ENCODE assay signal across 25 mouse cellular contexts in genomic region chr5:30571820-30572219, GRCm38 (mm10). TPM values are rescaled to one million over a fixed set of nuclear protein-coding genes. Genes with fewer than 3 reads are reported as not detected.
DNase-seq lines count a peak whose midpoint lies in the region; ATAC-seq and TF ChIP-seq lines count a peak whose summit lies in the region.
"Had no signal": no experiment of that assay in that cellular context is flagged by ENCODE, and none has a peak within 500 bp of the region (broad histone marks: within the 10 kb centered on the region; RNA-seq: fewer than 3 reads in every experiment).

No protein-coding gene starts in this region.

- H3K36me3 ChIP-seq in heart, adult 2 months (ENCODE audit: control insufficient read depth, insufficient read depth, low read length) = no peaks in the 10 kb centered on the region
- H3K36me3 ChIP-seq in heart, embryonic 13.5 days = no peaks in the 10 kb centered on the region
- H3K36me3 ChIP-seq in heart, embryonic 14.5 days (ENCODE audit: control insufficient read depth, insufficient read depth, low read length) = no peaks in the 10 kb centered on the region
- H3K36me3 ChIP-seq in heart, postnatal 0 days (replicated peaks; ENCODE audit: control insufficient read depth, insufficient read depth, low read length) = no peaks in the 10 kb centered on the region
- H3K36me3 ChIP-seq: embryonic facial prominence, embryonic 12.5 days; hindbrain, embryonic 10.5 days; kidney, embryonic 15.5 days had no signal

- no peak for TF ChIP-seq POLR2A in heart, adult 2 months (IDR thresholded peaks at IDR 0.05; ENCODE audit: insufficient read depth, low read depth, low read length)

- H3K4me1 ChIP-seq in heart, adult 2 months (ENCODE audit: control insufficient read depth, insufficient read depth, low read length) = peaks cover 3% of the 10 kb centered on the region; the same call in 1 of the 2 replicates
- peaks cover 50% of the 10 kb centered on the region for H3K4me1 ChIP-seq in heart, embryonic 13.5 days
- H3K4me1 ChIP-seq in heart, embryonic 14.5 days (ENCODE audit: control insufficient read depth in 2 of 2, insufficient read depth in 2 of 2, low read length in 2 of 2) = peaks cover 19 to 32% of the 10 kb centered on the region in 2 experiments
- H3K4me1 ChIP-seq in heart, postnatal 0 days (ENCODE audit: control insufficient read depth, insufficient read depth) = peaks cover 20% of the 10 kb centered on the region
- H3K4me1 ChIP-seq: embryonic facial prominence, embryonic 12.5 days; hindbrain, embryonic 10.5 days; kidney, embryonic 15.5 days had no signal

- H3K4me3 ChIP-seq in heart, adult 2 months = no peak overlapping the region
- H3K4me3 ChIP-seq in heart, embryonic 13.5 days = no peak overlapping the region
- H3K4me3 ChIP-seq in heart, embryonic 14.5 days (ENCODE audit: control insufficient read depth in 1 of 2, insufficient read depth in 1 of 2, low read depth in 1 of 2, low read length in 2 of 2) = no peak overlapping the region
- H3K4me3 ChIP-seq in heart, postnatal 0 days (ENCODE audit: low read depth, low read length) = no peak overlapping the region
- H3K4me3 ChIP-seq: embryonic facial prominence, embryonic 12.5 days; hindbrain, embryonic 10.5 days; kidney, embryonic 15.5 days had no signal

- no peak for TF ChIP-seq CTCF in heart, adult 2 months (IDR thresholded peaks at IDR 0.05)
- TF ChIP-seq CTCF in heart, postnatal 0 days (IDR thresholded peaks at IDR 0.05; ENCODE audit: low read depth) = no peak

- H3K9me3 ChIP-seq in heart, embryonic 13.5 days = 0 out of 2 replicates have a peak, but pooled peaks cover 3% of the 10 kb centered on the region
- H3K9me3 ChIP-seq in heart, embryonic 14.5 days (ENCODE audit: control insufficient read depth, low read length) = peaks cover 4% of the 10 kb centered on the region; the same call in 1 of the 2 replicates
- H3K9me3 ChIP-seq in heart, postnatal 0 days (replicated peaks; ENCODE audit: control insufficient read depth, low read length) = no peaks in the 10 kb centered on the region
- H3K9me3 ChIP-seq: embryonic facial prominence, embryonic 12.5 days; hindbrain, embryonic 10.5 days; kidney, embryonic 15.5 days had no signal

- no peak for TF ChIP-seq EP300 in heart, adult 2 months (IDR thresholded peaks at IDR 0.05; ENCODE audit: insufficient read depth, low read depth, low read length)
- 0 out of 2 replicates have a peak, but pooled peaks have one; percentile 16 for TF ChIP-seq EP300 in heart, postnatal 0 days (IDR thresholded peaks at IDR 0.05; ENCODE audit: low read depth)

- no peaks in the 10 kb centered on the region for H3K27me3 ChIP-seq in heart, adult 2 months (ENCODE audit: control insufficient read depth, insufficient read depth, low read length)
- H3K27me3 ChIP-seq in heart, embryonic 13.5 days (replicated peaks) = no peaks in the 10 kb centered on the region
- H3K27me3 ChIP-seq in heart, embryonic 14.5 days (ENCODE audit: control insufficient read depth, insufficient read depth, low read length) = no peaks in the 10 kb centered on the region
- no peaks in the 10 kb centered on the region for H3K27me3 ChIP-seq in heart, postnatal 0 days (ENCODE audit: control insufficient read depth, insufficient read depth, low read length)
- H3K27me3 ChIP-seq: embryonic facial prominence, embryonic 12.5 days; kidney, embryonic 15.5 days had no signal

- intact Hi-C loops in heart, adult 2 months (cut with DNase I) = loop anchor here (2.0 to 5.0 kb wide), 2 partner anchors 50 to 63 kb away; no protein-coding TSS in a partner anchor
- intact Hi-C loops in heart, postnatal 25 days (cut with DNase I) = no loop called here

- no peak for DNase-seq in heart, adult 2 months
- no peak for DNase-seq in heart, adult 9 months (ENCODE audit: low spot score in 2 of 2)
- no peak for DNase-seq in heart, postnatal 25 days (ENCODE audit: low spot score)
- DNase-seq in heart, postnatal 0 days (ENCODE audit: low spot score) = no peak
- DNase-seq in spleen, adult 18-20 months = no peak
- no peak for DNase-seq in thymus, postnatal 0 days (ENCODE audit: low spot score)
- DNase-seq: adrenal gland, postnatal 10 days; cerebellum, adult 11 months; cerebellum, adult 8-10 months; cerebellum, postnatal 14 days; forebrain, postnatal 0 days; gastrocnemius, postnatal 14 days; kidney, adult 2 months had no signal

- no peaks in the 10 kb centered on the region for H3K79me2 ChIP-seq in heart, adult 2 months (replicated peaks; ENCODE audit: control insufficient read depth, insufficient read depth, low read length)

- WGBS in heart, adult 2 months = 32% methylated on average over 5 of the region's 5 CpGs
- 18% methylated on average over 5 of the region's 5 CpGs for WGBS in heart, embryonic 13.5 days
- WGBS in heart, embryonic 14.5 days = 20% methylated on average over 5 of the region's 5 CpGs
- 25% methylated on average over 5 of the region's 5 CpGs for WGBS in heart, postnatal 0 days

- no peak overlapping the region for H3K4me2 ChIP-seq in heart, embryonic 13.5 days
- H3K4me2 ChIP-seq in heart, embryonic 14.5 days (ENCODE audit: low read length) = no peak overlapping the region
- no peak overlapping the region for H3K4me2 ChIP-seq in heart, postnatal 0 days (ENCODE audit: low read depth, low read length)
- H3K4me2 ChIP-seq: embryonic facial prominence, embryonic 12.5 days; hindbrain, embryonic 14.5 days; kidney, embryonic 15.5 days had no signal

- H3K9ac ChIP-seq in heart, adult 2 months (ENCODE audit: low read depth, low read length) = no peak overlapping the region
- no peak overlapping the region for H3K9ac ChIP-seq in heart, embryonic 13.5 days
- 0 out of 2 replicates have a peak overlapping the region, but pooled peaks have one; percentile 4 for H3K9ac ChIP-seq in heart, embryonic 14.5 days (ENCODE audit: low read length)
- no peak overlapping the region for H3K9ac ChIP-seq in heart, postnatal 0 days (replicated peaks; ENCODE audit: low read depth, low read length)
- H3K9ac ChIP-seq: embryonic facial prominence, embryonic 12.5 days; forebrain, postnatal 0 days; hindbrain, embryonic 14.5 days; kidney, embryonic 15.5 days had no signal

- peak; percentile 53; the same call in 1 of the 2 replicates for ATAC-seq in heart, embryonic 13.5 days (ENCODE audit: extremely low read depth, insufficient number of reproducible peaks, low FRiP score, low TSS enrichment)
- ATAC-seq in heart, embryonic 14.5 days (ENCODE audit: insufficient number of reproducible peaks, insufficient read depth, low FRiP score, low read depth) = peak; percentile 51
- ATAC-seq in heart, postnatal 0 days (ENCODE audit: insufficient read depth, low read depth) = peak; percentile 54; the same call in 1 of the 2 replicates
- ATAC-seq: forebrain, postnatal 0 days had no signal

- H3K27ac ChIP-seq in heart, adult 2 months = peak overlapping the region; percentile 20; the same call in 1 of the 2 replicates
- H3K27ac ChIP-seq in heart, embryonic 13.5 days (replicated peaks) = peak overlapping the region; percentile 88
- peak overlapping the region; percentile 54 to 79 for H3K27ac ChIP-seq in heart, embryonic 14.5 days (replicated peaks in 1 of 2; ENCODE audit: control insufficient read depth in 1 of 2, insufficient read depth in 1 of 2, low read depth in 2 of 2, low read length in 2 of 2)
- peak overlapping the region; percentile 68 for H3K27ac ChIP-seq in heart, postnatal 0 days (ENCODE audit: low read depth)
- H3K27ac ChIP-seq: embryonic facial prominence, embryonic 12.5 days; hindbrain, embryonic 10.5 days; hindbrain, embryonic 14.5 days; kidney, embryonic 15.5 days had no signal

RNA-seq across cellular contexts. Expression of gene Kcnk3, which starts 16.1 kb away (rescaled TPM):
- total RNA-seq in heart, adult 2 months (2021) = 100 to 1,000 TPM; 259 to 300 TPM
- polyA plus RNA-seq in heart, adult 2 months (2012; rRNA removed) = 382 and 432 TPM in 2 replicates
- 28.9 and 29.1 TPM in 2 replicates for polyA plus RNA-seq in heart, embryonic 13.5 days (2015; fragmentation: Nextera tagmentation; extraction: Ambion mirVana)
- 100 to 1,000 TPM; 250 to 251 TPM for total RNA-seq in heart, postnatal 25 days (2021)
- polyA plus RNA-seq in heart, embryonic 14.5 days (2014; fragmentation: Nextera tagmentation; extraction: Ambion mirVana) = 30.2 and 40.3 TPM in 2 replicates
- total RNA-seq in heart, postnatal 0 days (2014; rRNA removed; ENCODE audit: low replicate concordance) = 55.5 and 70.0 TPM in 2 replicates
- 36.4 and 45.3 TPM in 2 replicates for polyA plus RNA-seq in heart, postnatal 0 days (2015; fragmentation: Nextera tagmentation; extraction: Ambion mirVana)
- 0.37 and 0.39 TPM in 2 replicates for polyA plus RNA-seq in thymus, postnatal 0 days (2015; fragmentation: Nextera tagmentation; extraction: Ambion mirVana)
- total RNA-seq: common myeloid progenitor, adult 5-6 weeks; MEL had no signal
- polyA plus RNA-seq: C2C12 had no signal

RNA-seq across cellular contexts. Expression of gene Cib4, which starts 26.2 kb away (rescaled TPM):
- total RNA-seq in heart, adult 2 months (2021) = not detected
- polyA plus RNA-seq in heart, adult 2 months (2012; rRNA removed) = 0.56 TPM in 1 of 2 replicates, not detected in the other
- polyA plus RNA-seq in heart, embryonic 13.5 days (2015; fragmentation: Nextera tagmentation; extraction: Ambion mirVana) = not detected in 2 replicates
- total RNA-seq in heart, postnatal 25 days (2021) = not detected
- not detected in 2 replicates for polyA plus RNA-seq in heart, embryonic 14.5 days (2014; fragmentation: Nextera tagmentation; extraction: Ambion mirVana)
- not detected in 2 replicates for total RNA-seq in heart, postnatal 0 days (2014; rRNA removed; ENCODE audit: low replicate concordance)
- not detected in 2 replicates for polyA plus RNA-seq in heart, postnatal 0 days (2015; fragmentation: Nextera tagmentation; extraction: Ambion mirVana)
- polyA plus RNA-seq in thymus, postnatal 0 days (2015; fragmentation: Nextera tagmentation; extraction: Ambion mirVana) = not detected in 2 replicates
- total RNA-seq: common myeloid progenitor, adult 5-6 weeks; forebrain, postnatal 0 days; gastrocnemius, adult 18-20 months; gastrocnemius, postnatal 14 days; MEL had no signal
- polyA plus RNA-seq: brain, embryonic 14.5 days; C2C12; embryonic facial prominence, embryonic 12.5 days; forebrain, embryonic 11.5 days; forebrain, postnatal 0 days; hindbrain, embryonic 10.5 days; hindbrain, embryonic 14.5 days; kidney, adult 2 months; kidney, embryonic 15.5 days had no signal

Comparison
In these comparisons a context has a peak if more than half of its experiments do, and no peak if none do; other contexts are left out.
1. H3K27ac ChIP-seq: peak in every context shown above with its lines; median percentile 88 in heart, embryonic 13.5 days; 68 in heart, postnatal 0 days; 66 in heart, embryonic 14.5 days; 20 in heart, adult 2 months.
2. RNA of gene Kcnk3, which starts 16.1 kb away (polyA plus RNA-seq): 382 to 432 TPM in heart, adult 2 months, 36.4 to 45.3 TPM in heart, postnatal 0 days, 30.2 to 40.3 TPM in heart, embryonic 14.5 days and 28.9 to 29.1 TPM in heart, embryonic 13.5 days; 0.37 to 0.39 TPM in thymus, postnatal 0 days; every median in the first group is over 10 times any median in the second.
3. Peak in every context shown above with its lines, with median percentiles within 50 percentile points of each other: ATAC-seq.